Mouse (Mus musculus): Measurements from ENCODE around the gene Entpd8.

- no peak for TF ChIP-seq POLR2A (IDR thresholded peaks at IDR 0.05; ENCODE audit: control insufficient read depth, extremely low read depth, insufficient read depth, low read length, poor library complexity)
- TF ChIP-seq CTCF (IDR thresholded peaks at IDR 0.05; ENCODE audit: borderline replicate concordance, control insufficient read depth, extremely low read depth, insufficient read depth, low read length, poor library complexity) = no peak
Measured at GRCm38 (mm10) chr2:25131601-25132000, 51.5 kb downstream of the Entpd8 start.
